Mouse (Mus musculus) midbrain, embryonic 10.5 days (tissue): ENCODE measurements around the gene Chrd. TPM values are rescaled to one million over a fixed set of nuclear protein-coding genes. Genes with fewer than 3 reads are reported as not detected.

ENCODE experiments used
- DNase-seq: peaks from one replicate; pipeline ENCODE4 v3.0.0-alpha.2; 2017; ENCODE audit warnings: low spot score
- H3K27ac ChIP-seq: fragments of 300-500 bp; sonication (generic); replicated peaks from 2 replicates; pipeline ENCODE4 v1.5.1; 2016; ENCODE audit warnings: mild to moderate bottlenecking
- H3K27me3 ChIP-seq: fragments of 300-500 bp; sonication (generic); 2 replicates; pipeline ENCODE4 v1.6.1; 2016; ENCODE audit warnings: low read depth, mild to moderate bottlenecking; ENCODE audit not compliant: poor library complexity, severe bottlenecking
- H3K36me3 ChIP-seq: fragments of 300-500 bp; sonication (generic); 2 replicates; pipeline ENCODE4 v1.6.1; 2016; ENCODE audit warnings: mild to moderate bottlenecking, moderate library complexity
- H3K4me1 ChIP-seq: fragments of 300-500 bp; sonication (generic); 2 replicates; pipeline ENCODE4 v1.6.1; 2016
- H3K4me3 ChIP-seq: fragments of 300-500 bp; sonication (generic); 2 replicates; pipeline ENCODE4 v1.5.1; 2016; ENCODE audit warnings: mild to moderate bottlenecking, moderate library complexity
- H3K9me3 ChIP-seq: fragments of 300-500 bp; sonication (generic); replicated peaks from 2 replicates; pipeline ENCODE4 v1.6.1; 2016; ENCODE audit warnings: mild to moderate bottlenecking
- WGBS: fragments of 180-500 bp; shearing (Covaris S2); methylation state at CpG from one replicate; pipeline ENCODE4 v1.1.7; 2016; 5-methylcytosine and 5-hydroxymethylcytosine counted together
- polyA plus RNA-seq: library from polyadenylated mRNA; unstranded; fragments of >200 nt; fragmentation: Nextera tagmentation; extraction: Ambion mirVana; gene quantifications from 2 replicates; pipeline ENCODE4 v1.2.1, GENCODE M21; 2016

Gene Chrd
- polyA plus RNA-seq, 1 experiment from 2014 or later, result 1.5 TPM

DNA sequence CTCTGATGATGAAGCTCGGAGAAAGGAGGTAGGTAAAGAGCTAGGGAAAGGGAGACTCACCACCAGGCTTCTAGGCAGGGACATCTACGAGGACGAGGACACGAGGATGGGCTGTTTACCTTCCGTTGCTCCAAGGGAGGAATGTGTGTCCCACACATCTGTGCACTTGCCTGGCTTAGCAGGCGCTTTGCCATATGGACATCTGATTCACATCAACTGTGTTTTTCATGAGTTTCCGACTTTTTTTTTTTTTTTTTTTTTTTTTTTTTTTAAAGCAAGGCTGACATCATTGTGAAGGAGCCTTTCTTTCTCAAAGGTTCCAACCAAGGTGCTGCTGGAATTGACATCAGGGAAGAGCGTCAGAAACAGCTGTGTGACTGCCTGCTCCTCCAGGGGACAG lies 17.6 kb downstream of the Chrd start:
- no peak overlapping the region for H3K27ac ChIP-seq
- WGBS, result 65% methylated on average over 8 of the region's 8 CpGs
- no peaks in the 10 kb centered on the region for H3K27me3 ChIP-seq
- DNase-seq, result no peak
- H3K36me3 ChIP-seq, result no peaks in the 10 kb centered on the region
- H3K4me3 ChIP-seq, result no peak overlapping the region
- no peaks in the 10 kb centered on the region for H3K4me1 ChIP-seq
- no peaks in the 10 kb centered on the region for H3K9me3 ChIP-seq

DNA sequence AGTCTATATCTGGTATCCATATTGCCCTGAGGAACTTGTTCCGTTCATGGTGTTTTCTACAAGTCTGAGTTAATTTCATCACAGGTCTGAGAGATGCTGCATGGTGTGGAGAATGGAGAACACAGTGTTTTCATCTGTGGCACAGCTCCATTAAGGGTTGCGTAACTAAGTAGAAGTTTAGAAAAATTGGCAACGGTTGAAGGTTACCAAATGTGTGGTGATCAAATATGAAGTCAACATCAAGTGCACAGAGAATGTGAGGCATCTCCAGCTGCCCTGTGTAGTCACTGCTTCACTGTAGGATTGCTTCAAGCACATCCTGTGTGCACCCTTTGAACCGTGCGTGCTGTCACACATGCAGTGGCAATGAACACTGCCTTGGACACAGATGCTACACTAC lies 23.1 kb downstream of the Chrd start:
- no peak for DNase-seq
- WGBS, result 95% methylated on average over 5 of the region's 5 CpGs
- Histone ChIP-seq H3K9me3 (no peaks in the 10 kb centered on the region), H3K4me3 (no peak overlapping the region), H3K36me3 (no peaks in the 10 kb centered on the region), H3K27me3 (no peaks in the 10 kb centered on the region), H3K27ac (no peak overlapping the region), H3K4me1 (no peaks in the 10 kb centered on the region)

- Histone ChIP-seq H3K4me3 (no peak overlapping the region), H3K27me3 (no peaks in the 10 kb centered on the region), H3K27ac (no peak overlapping the region), H3K4me1 (no peaks in the 10 kb centered on the region), H3K9me3 (no peaks in the 10 kb centered on the region), H3K36me3 (no peaks in the 10 kb centered on the region)
- DNase-seq, result no peak
- 67% methylated on average over 1 of the region's 1 CpGs for WGBS
These were observed 24.5 kb downstream of the Chrd start for GRCm38 (mm10) chr16:20757385-20757784.

DNA sequence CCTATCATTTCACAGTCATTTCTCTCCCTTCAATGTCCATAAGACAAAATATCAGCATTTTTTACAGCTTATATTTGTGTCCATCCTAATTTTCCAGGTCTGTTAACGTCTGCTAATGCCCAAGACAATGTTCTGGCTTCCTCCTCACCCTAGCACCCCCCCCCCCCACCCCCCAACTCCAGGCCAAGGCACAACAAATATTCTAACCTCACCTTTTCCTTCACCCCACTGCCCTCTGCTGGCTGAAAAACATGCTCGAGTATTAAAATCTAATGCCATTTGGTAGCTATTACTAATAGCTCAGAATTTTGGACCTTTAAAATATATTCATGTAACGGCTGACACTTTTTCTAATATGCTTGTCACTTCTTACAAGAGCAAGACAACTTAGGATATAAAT lies 28.8 kb downstream of the Chrd start:
- no peaks in the 10 kb centered on the region for H3K9me3 ChIP-seq
- no peak overlapping the region for H3K4me3 ChIP-seq
- no peak overlapping the region for H3K27ac ChIP-seq
- no peak for DNase-seq
- H3K36me3 ChIP-seq, result no peaks in the 10 kb centered on the region
- WGBS, result 20% methylated on average over 3 of the region's 3 CpGs
- H3K27me3 ChIP-seq, result no peaks in the 10 kb centered on the region
- no peaks in the 10 kb centered on the region for H3K4me1 ChIP-seq

GRCm38 (mm10) chr16:20765244-20765643 lies 32.3 kb downstream of the Chrd start:
- Histone ChIP-seq H3K27ac (no peak overlapping the region), H3K4me1 (no peaks in the 10 kb centered on the region), H3K4me3 (no peak overlapping the region), H3K36me3 (no peaks in the 10 kb centered on the region), H3K9me3 (no peaks in the 10 kb centered on the region), H3K27me3 (no peaks in the 10 kb centered on the region)
- 50% methylated on average over 9 of the region's 9 CpGs for WGBS
- peak; percentile 55 for DNase-seq

DNA sequence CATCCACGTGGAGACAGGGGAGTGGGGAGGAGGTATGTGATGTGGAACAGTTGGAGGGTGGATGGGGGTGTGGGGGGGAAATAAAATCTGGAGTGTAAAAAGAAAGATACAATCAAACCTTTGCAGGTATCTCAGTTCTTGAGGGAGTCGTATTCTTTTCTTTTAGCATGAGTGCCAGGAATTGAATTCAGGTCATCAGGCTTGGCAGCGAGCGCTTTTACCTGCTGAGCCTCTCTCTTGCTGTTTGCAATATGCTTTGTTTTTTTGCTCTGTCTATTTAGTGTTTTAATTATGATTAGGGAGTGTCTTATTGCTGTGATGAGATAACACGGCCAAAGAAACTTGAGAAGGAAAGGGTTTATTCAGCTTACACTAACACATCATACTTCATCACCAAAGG lies 42.1 kb downstream of the Chrd start:
- Histone ChIP-seq H3K9me3 (peaks cover 8% of the 10 kb centered on the region; the same call in 1 of the 2 replicates), H3K36me3 (no peaks in the 10 kb centered on the region), H3K4me1 (no peaks in the 10 kb centered on the region), H3K4me3 (no peak overlapping the region), H3K27ac (no peak overlapping the region), H3K27me3 (no peaks in the 10 kb centered on the region)
- WGBS, result 87% methylated on average over 5 of the region's 5 CpGs
- no peak for DNase-seq

DNA sequence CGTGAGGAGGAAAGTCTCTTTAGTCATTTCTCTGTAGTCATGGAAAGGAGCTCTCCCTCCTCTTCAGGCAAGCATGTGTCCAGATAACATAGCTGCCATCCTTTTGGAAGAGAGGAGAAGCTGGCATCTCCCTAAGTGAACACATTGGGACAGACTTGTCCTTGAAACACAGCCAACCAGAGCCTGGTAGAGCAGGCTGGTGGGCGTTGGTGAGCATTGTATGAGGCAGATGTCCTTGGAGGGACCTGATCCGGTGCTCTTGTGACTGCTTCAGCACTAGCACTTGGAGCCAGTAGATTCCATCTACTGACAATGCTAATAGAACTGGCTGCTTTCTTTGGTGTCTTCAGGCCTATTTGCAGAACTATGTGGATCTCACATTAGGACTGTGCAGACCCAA lies 46.9 kb downstream of the Chrd start:
- H3K27ac ChIP-seq, result no peak overlapping the region
- no peaks in the 10 kb centered on the region for H3K27me3 ChIP-seq
- WGBS, result 83% methylated on average over 3 of the region's 3 CpGs
- no peak for DNase-seq
- H3K9me3 ChIP-seq, result no peaks in the 10 kb centered on the region
- H3K4me3 ChIP-seq, result no peak overlapping the region
- no peaks in the 10 kb centered on the region for H3K4me1 ChIP-seq
- no peaks in the 10 kb centered on the region for H3K36me3 ChIP-seq

DNA sequence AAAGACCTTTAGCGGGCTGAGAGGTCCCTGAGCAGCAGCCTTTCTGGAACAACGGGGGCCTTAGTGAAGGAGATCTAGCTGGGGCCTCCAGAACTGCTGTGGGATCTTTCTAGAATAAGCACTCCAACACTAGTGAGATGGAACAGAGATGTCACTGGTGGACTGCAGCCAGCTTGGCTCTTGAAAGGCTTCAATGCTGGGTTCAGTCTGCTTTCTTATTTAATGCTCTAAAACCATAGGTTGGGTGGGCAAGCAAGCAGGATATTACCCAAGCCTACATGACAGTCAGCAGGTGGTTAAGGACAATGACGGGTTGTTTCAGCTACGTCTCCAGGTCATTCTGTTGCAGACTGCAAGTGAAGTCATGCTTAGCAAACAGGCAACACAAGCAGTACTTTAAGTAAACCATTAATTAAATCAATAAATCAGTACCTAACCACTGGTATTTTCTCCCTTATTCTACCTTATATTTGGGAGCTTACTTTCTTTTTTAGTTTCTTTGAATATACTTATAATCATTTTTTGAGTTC lies 48.2 kb downstream of the Chrd start:
- H3K4me1 ChIP-seq, result no peaks in the 10 kb centered on the region
- no peaks in the 10 kb centered on the region for H3K27me3 ChIP-seq
- no peak for DNase-seq
- H3K4me3 ChIP-seq, result no peak overlapping the region
- 81% methylated on average over 4 of the region's 4 CpGs for WGBS
- no peaks in the 10 kb centered on the region for H3K36me3 ChIP-seq
- H3K27ac ChIP-seq, result no peak overlapping the region
- H3K9me3 ChIP-seq, result no peaks in the 10 kb centered on the region

GRCm38 (mm10) chr16:20783891-20784290 lies 51.0 kb downstream of the Chrd start:
- no peaks in the 10 kb centered on the region for H3K9me3 ChIP-seq
- WGBS, result 94% methylated on average over 2 of the region's 2 CpGs

DNA sequence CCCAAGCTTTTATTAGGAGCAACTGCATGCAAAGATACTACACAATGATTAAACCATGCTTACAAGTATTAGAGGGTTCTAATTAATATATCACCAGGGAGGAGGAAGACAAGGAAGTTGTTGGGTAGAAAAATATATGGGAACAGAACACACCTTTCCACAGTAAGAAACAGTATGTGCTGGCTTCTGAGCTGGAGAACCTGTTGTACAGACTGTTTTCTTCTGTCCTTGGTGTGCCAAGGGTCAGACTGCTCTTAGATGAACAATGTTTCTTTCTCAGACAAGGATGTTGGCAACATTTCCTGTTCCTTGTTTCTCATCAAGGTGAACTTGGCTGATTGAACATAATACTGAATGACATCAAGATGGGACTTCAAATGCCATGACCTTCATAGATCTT lies 51.8 kb downstream of the Chrd start:
- Histone ChIP-seq H3K27ac (no peak overlapping the region), H3K9me3 (no peaks in the 10 kb centered on the region), H3K4me3 (no peak overlapping the region), H3K36me3 (no peaks in the 10 kb centered on the region), H3K4me1 (no peaks in the 10 kb centered on the region), H3K27me3 (no peaks in the 10 kb centered on the region)
- DNase-seq, result no peak

More at GRCm38 (mm10) chr16:20783891-20784290, 51.0 kb downstream of the Chrd start:
- H3K36me3 ChIP-seq, result no peaks in the 10 kb centered on the region
- no peaks in the 10 kb centered on the region for H3K4me1 ChIP-seq
- no peaks in the 10 kb centered on the region for H3K27me3 ChIP-seq
- H3K4me3 ChIP-seq, result no peak overlapping the region
- no peak overlapping the region for H3K27ac ChIP-seq
- no peak for DNase-seq

- H3K4me3 ChIP-seq, result no peak overlapping the region
- H3K27me3 ChIP-seq, result no peaks in the 10 kb centered on the region
- H3K36me3 ChIP-seq, result no peaks in the 10 kb centered on the region
- H3K27ac ChIP-seq, result no peak overlapping the region
- 91% methylated on average over 6 of the region's 6 CpGs for WGBS
- no peak for DNase-seq
- no peaks in the 10 kb centered on the region for H3K9me3 ChIP-seq
- no peaks in the 10 kb centered on the region for H3K4me1 ChIP-seq
These were observed 53.6 kb downstream of the Chrd start for GRCm38 (mm10) chr16:20786556-20786955.

GRCm38 (mm10) chr16:20791803-20792202 lies 58.9 kb downstream of the Chrd start:
- Histone ChIP-seq H3K36me3 (no peaks in the 10 kb centered on the region), H3K4me3 (no peak overlapping the region), H3K9me3 (no peaks in the 10 kb centered on the region), H3K27ac (no peak overlapping the region), H3K4me1 (no peaks in the 10 kb centered on the region), H3K27me3 (no peaks in the 10 kb centered on the region)
- no peak for DNase-seq
- WGBS, result 70% methylated on average over 6 of the region's 6 CpGs
